18 mouse cellular contexts compared by ENCODE assay signal in the genomic region with DNA sequence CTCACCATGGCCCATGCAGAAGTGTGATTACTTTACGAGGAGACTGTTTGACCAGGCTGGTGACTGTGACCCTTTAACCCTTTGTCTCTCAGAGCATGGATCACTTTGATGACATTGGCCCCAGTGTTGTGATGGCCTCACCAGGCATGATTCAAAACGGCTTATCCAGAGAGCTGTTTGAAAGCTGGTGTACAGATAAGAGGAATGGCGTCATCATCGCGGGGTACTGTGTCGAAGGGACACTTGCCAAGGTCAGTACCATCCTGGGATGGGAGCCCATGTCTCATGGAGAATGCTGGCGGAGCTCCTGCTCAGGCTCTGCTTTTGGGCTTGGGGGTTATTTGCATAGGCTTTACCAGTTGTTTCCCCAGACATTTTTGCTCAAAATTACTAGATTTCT. TPM values are rescaled to one million over a fixed set of nuclear protein-coding genes. Genes with fewer than 3 reads are reported as not detected.
DNase-seq lines count a peak whose midpoint lies in the region; ATAC-seq and TF ChIP-seq lines count a peak whose summit lies in the region.
"Had no signal": no experiment of that assay in that cellular context is flagged by ENCODE, and none has a peak within 500 bp of the region (broad histone marks: within the 10 kb centered on the region; RNA-seq: fewer than 3 reads in every experiment).

No protein-coding gene starts in this region.

- ATAC-seq in kidney, embryonic 15.5 days (replicated peaks; ENCODE audit: low FRiP score) = no peak
- no peak for ATAC-seq in heart, embryonic 15.5 days (replicated peaks; ENCODE audit: insufficient number of reproducible peaks, insufficient read depth, low FRiP score, low read depth)
- ATAC-seq in stomach, postnatal 0 days (ENCODE audit: low FRiP score, low TSS enrichment) = peak; percentile 53; the same call in 1 of the 2 replicates
- no peak for ATAC-seq in forebrain, postnatal 0 days
- ATAC-seq: inflammation-experienced regulatory T-cells, adult 6 months had no signal

- no peak for TF ChIP-seq EP300 in stomach, postnatal 0 days (optimal IDR thresholded peaks at IDR 0.05)

- H3K4me3 ChIP-seq in kidney, embryonic 15.5 days (replicated peaks) = no peak overlapping the region
- peak overlapping the region; percentile 27 for H3K4me3 ChIP-seq in testis, adult 2 months (ENCODE audit: control insufficient read depth, low read depth, low read length)
- no peak overlapping the region for H3K4me3 ChIP-seq in heart, embryonic 15.5 days
- H3K4me3 ChIP-seq in stomach, postnatal 0 days (ENCODE audit: low read depth, low read length) = no peak overlapping the region
- H3K4me3 ChIP-seq in forebrain, postnatal 0 days (ENCODE audit: low read depth, low read length) = no peak overlapping the region
- H3K4me3 ChIP-seq: embryonic facial prominence, embryonic 10.5 days; forebrain, embryonic 12.5 days; hindbrain, embryonic 13.5 days; limb, embryonic 12.5 days; megakaryocyte, embryonic 14.5 days had no signal

- H3K4me2 ChIP-seq in kidney, embryonic 15.5 days = no peak overlapping the region
- no peak overlapping the region for H3K4me2 ChIP-seq in heart, embryonic 15.5 days
- no peak overlapping the region for H3K4me2 ChIP-seq in stomach, postnatal 0 days (replicated peaks; ENCODE audit: low read depth)
- H3K4me2 ChIP-seq in forebrain, postnatal 0 days (ENCODE audit: low read depth) = no peak overlapping the region
- H3K4me2 ChIP-seq: forebrain, embryonic 12.5 days; hindbrain, embryonic 13.5 days; limb, embryonic 12.5 days had no signal

- no peaks in the 10 kb centered on the region for H3K4me1 ChIP-seq in kidney, embryonic 15.5 days
- no peaks in the 10 kb centered on the region for H3K4me1 ChIP-seq in testis, adult 2 months (ENCODE audit: control insufficient read depth, insufficient read depth, low read length)
- H3K4me1 ChIP-seq in heart, embryonic 15.5 days (replicated peaks) = 0 out of 2 replicates have a peak, but pooled peaks cover 2% of the 10 kb centered on the region
- no peaks in the 10 kb centered on the region for H3K4me1 ChIP-seq in stomach, postnatal 0 days (replicated peaks; ENCODE audit: control insufficient read depth, insufficient read depth)
- no peaks in the 10 kb centered on the region for H3K4me1 ChIP-seq in forebrain, postnatal 0 days (ENCODE audit: insufficient read depth)
- H3K4me1 ChIP-seq: embryonic facial prominence, embryonic 10.5 days; forebrain, embryonic 12.5 days; hindbrain, embryonic 13.5 days had no signal

- DNase-seq in kidney, adult 9 months = no peak
- no peak for DNase-seq in testis, postnatal 10 days (ENCODE audit: low spot score)
- DNase-seq in stomach, postnatal 0 days (ENCODE audit: low spot score) = no peak
- DNase-seq in thymus, adult 18-20 months = no peak
- no peak for DNase-seq in forebrain, postnatal 0 days
- DNase-seq: cerebellum, adult 8-10 months; gastrocnemius, postnatal 10 days; lung, adult 2 months; spleen, adult 18-20 months had no signal

- H3K9me3 ChIP-seq in kidney, embryonic 15.5 days (replicated peaks) = no peaks in the 10 kb centered on the region
- no peaks in the 10 kb centered on the region for H3K9me3 ChIP-seq in heart, embryonic 15.5 days (replicated peaks)
- no peaks in the 10 kb centered on the region for H3K9me3 ChIP-seq in stomach, postnatal 0 days (ENCODE audit: control insufficient read depth, low read length)
- no peaks in the 10 kb centered on the region for H3K9me3 ChIP-seq in forebrain, postnatal 0 days (ENCODE audit: low read length)
- H3K9me3 ChIP-seq: embryonic facial prominence, embryonic 10.5 days; forebrain, embryonic 12.5 days; hindbrain, embryonic 13.5 days; limb, embryonic 12.5 days; megakaryocyte, embryonic 14.5 days had no signal

- no peak for TF ChIP-seq POLR2A in testis, adult 2 months (IDR thresholded peaks at IDR 0.05; ENCODE audit: control insufficient read depth, low read depth, low read length)

- H3K9ac ChIP-seq in kidney, embryonic 15.5 days = no peak overlapping the region
- no peak overlapping the region for H3K9ac ChIP-seq in heart, embryonic 15.5 days
- no peak overlapping the region for H3K9ac ChIP-seq in stomach, postnatal 0 days (ENCODE audit: low read length)
- H3K9ac ChIP-seq in forebrain, postnatal 0 days = no peak overlapping the region
- H3K9ac ChIP-seq: forebrain, embryonic 12.5 days; hindbrain, embryonic 13.5 days; limb, embryonic 12.5 days had no signal

- no peak for TF ChIP-seq CTCF in testis, adult 2 months (IDR thresholded peaks at IDR 0.05; ENCODE audit: control insufficient read depth, insufficient read depth, insufficient replicate concordance, low read depth, low read length)
- TF ChIP-seq CTCF in stomach, postnatal 0 days (IDR thresholded peaks at IDR 0.05; ENCODE audit: low read depth) = no peak
- TF ChIP-seq CTCF in forebrain, postnatal 0 days (IDR thresholded peaks at IDR 0.05; ENCODE audit: low read depth) = no peak

- H3K36me3 ChIP-seq in kidney, embryonic 15.5 days = peaks cover 96% of the 10 kb centered on the region
- peaks cover 4% of the 10 kb centered on the region for H3K36me3 ChIP-seq in testis, adult 2 months (ENCODE audit: control insufficient read depth, insufficient read depth, low read length)
- H3K36me3 ChIP-seq in heart, embryonic 15.5 days = peaks cover 71% of the 10 kb centered on the region
- H3K36me3 ChIP-seq in stomach, postnatal 0 days (ENCODE audit: control insufficient read depth, insufficient read depth, low read length) = peaks cover 39% of the 10 kb centered on the region
- peaks cover 92% of the 10 kb centered on the region for H3K36me3 ChIP-seq in forebrain, postnatal 0 days (ENCODE audit: insufficient read depth)

- peak overlapping the region; percentile 24; the same call in 1 of the 2 replicates for H3K27ac ChIP-seq in kidney, embryonic 15.5 days
- H3K27ac ChIP-seq in testis, adult 2 months (ENCODE audit: control insufficient read depth, insufficient read depth, low read depth, low read length) = no peak overlapping the region
- H3K27ac ChIP-seq in heart, embryonic 15.5 days = 0 out of 2 replicates have a peak overlapping the region, but pooled peaks have one; percentile 6
- no peak overlapping the region for H3K27ac ChIP-seq in stomach, postnatal 0 days (replicated peaks)
- H3K27ac ChIP-seq in forebrain, postnatal 0 days (ENCODE audit: low read depth, low read length) = no peak overlapping the region
- H3K27ac ChIP-seq: embryonic facial prominence, embryonic 10.5 days; forebrain, embryonic 12.5 days; hindbrain, embryonic 13.5 days; limb, embryonic 12.5 days had no signal

- H3K27me3 ChIP-seq in kidney, embryonic 15.5 days = no peaks in the 10 kb centered on the region
- no peaks in the 10 kb centered on the region for H3K27me3 ChIP-seq in testis, adult 2 months (ENCODE audit: control insufficient read depth, insufficient read depth, low read length)
- no peaks in the 10 kb centered on the region for H3K27me3 ChIP-seq in heart, embryonic 15.5 days
- H3K27me3 ChIP-seq in stomach, postnatal 0 days (ENCODE audit: control insufficient read depth, insufficient read depth, low read length) = no peaks in the 10 kb centered on the region
- H3K27me3 ChIP-seq in forebrain, postnatal 0 days (ENCODE audit: insufficient read depth, low read length) = no peaks in the 10 kb centered on the region
- H3K27me3 ChIP-seq: forebrain, embryonic 12.5 days; hindbrain, embryonic 13.5 days; limb, embryonic 12.5 days; megakaryocyte, embryonic 14.5 days had no signal

- WGBS in kidney, embryonic 15.5 days = 83% methylated on average over 7 of the region's 7 CpGs
- 64% methylated on average over 7 of the region's 7 CpGs for WGBS in heart, embryonic 15.5 days
- WGBS in stomach, postnatal 0 days = 78% methylated on average over 7 of the region's 7 CpGs
- 90% methylated on average over 7 of the region's 7 CpGs for WGBS in forebrain, postnatal 0 days

RNA-seq across cellular contexts. Expression of gene Iah1, which starts 14.9 kb away (rescaled TPM):
- 67.7 and 78.7 TPM in 2 replicates for polyA plus RNA-seq in kidney, embryonic 15.5 days (2015; fragmentation: Nextera tagmentation; extraction: Ambion mirVana)
- 18.2 and 18.3 TPM in 2 replicates for polyA plus RNA-seq in testis, adult 2 months (2012; rRNA removed)
- 37.7 and 38.7 TPM in 2 replicates for polyA plus RNA-seq in heart, embryonic 15.5 days (2015; fragmentation: Nextera tagmentation; extraction: Ambion mirVana)
- 43.1 and 45.1 TPM in 2 replicates for polyA plus RNA-seq in stomach, postnatal 0 days (2015; fragmentation: Nextera tagmentation; extraction: Ambion mirVana)
- total RNA-seq in forebrain, postnatal 0 days (2014; rRNA removed) = 28.4 and 31.2 TPM in 2 replicates
- 27.9 and 32.5 TPM in 2 replicates for polyA plus RNA-seq in forebrain, postnatal 0 days (2015; fragmentation: Nextera tagmentation; extraction: Ambion mirVana)

RNA-seq across cellular contexts. Expression of gene Itgb1bp1, which starts 15.2 kb away (rescaled TPM):
- polyA plus RNA-seq in kidney, embryonic 15.5 days (2015; fragmentation: Nextera tagmentation; extraction: Ambion mirVana) = 45.8 and 46.0 TPM in 2 replicates
- 135 and 139 TPM in 2 replicates for polyA plus RNA-seq in testis, adult 2 months (2012; rRNA removed)
- 35.0 and 38.7 TPM in 2 replicates for polyA plus RNA-seq in heart, embryonic 15.5 days (2015; fragmentation: Nextera tagmentation; extraction: Ambion mirVana)
- polyA plus RNA-seq in stomach, postnatal 0 days (2015; fragmentation: Nextera tagmentation; extraction: Ambion mirVana) = 31.6 and 32.6 TPM in 2 replicates
- total RNA-seq in forebrain, postnatal 0 days (2014; rRNA removed) = 23.9 and 36.9 TPM in 2 replicates
- polyA plus RNA-seq in forebrain, postnatal 0 days (2015; fragmentation: Nextera tagmentation; extraction: Ambion mirVana) = 37.4 and 40.2 TPM in 2 replicates

RNA-seq across cellular contexts. Expression of gene Cpsf3, which starts 16.1 kb away (rescaled TPM):
- polyA plus RNA-seq in kidney, embryonic 15.5 days (2015; fragmentation: Nextera tagmentation; extraction: Ambion mirVana) = 112 and 115 TPM in 2 replicates
- 21.1 and 21.6 TPM in 2 replicates for polyA plus RNA-seq in testis, adult 2 months (2012; rRNA removed)
- polyA plus RNA-seq in heart, embryonic 15.5 days (2015; fragmentation: Nextera tagmentation; extraction: Ambion mirVana) = 63.1 and 69.1 TPM in 2 replicates
- polyA plus RNA-seq in stomach, postnatal 0 days (2015; fragmentation: Nextera tagmentation; extraction: Ambion mirVana) = 45.2 and 48.1 TPM in 2 replicates
- 49.2 and 50.4 TPM in 2 replicates for total RNA-seq in forebrain, postnatal 0 days (2014; rRNA removed)
- polyA plus RNA-seq in forebrain, postnatal 0 days (2015; fragmentation: Nextera tagmentation; extraction: Ambion mirVana) = 68.3 and 79.6 TPM in 2 replicates

Comparison
In these comparisons a context has a peak if more than half of its experiments do, and no peak if none do; other contexts are left out.
1. H3K27ac ChIP-seq: peak in kidney, embryonic 15.5 days (single experiment) and heart, embryonic 15.5 days (single experiment); none in testis, adult 2 months (single experiment), stomach, postnatal 0 days (single experiment) and forebrain, postnatal 0 days (single experiment).